Mouse (Mus musculus) ES-Bruce4 (cell line): ENCODE measurements around the gene Tsen54.
"Not testable (repeated sequence)": the region's sequence is repeated elsewhere in the genome, so short reads cannot be mapped to it uniquely, and the experiment has no call there.

ENCODE experiments used
- CTCF ChIP-seq: IDR thresholded peaks from one replicate; pipeline ENCODE4 v1.8.1; 2011; ENCODE audit warnings: low read depth, low read length
- EP300 ChIP-seq: IDR thresholded peaks from 2 replicates; pipeline ENCODE4 v1.6.1; 2011; ENCODE audit warnings: low read depth, low read length; ENCODE audit not compliant: insufficient read depth
- POLR2A ChIP-seq: IDR thresholded peaks from one replicate; pipeline ENCODE4 v1.8.1; 2011; ENCODE audit warnings: low read length; ENCODE audit not compliant: insufficient read depth

GRCm38 (mm10) chr11:115857146-115857545 lies 42.6 kb downstream of the Tsen54 start:
- TF ChIP-seq POLR2A, EP300, CTCF: not testable (repeated sequence)
